Mouse (Mus musculus) frontal cortex, adult 2 months (tissue): ENCODE measurements around the gene Cnppd1. TPM values are rescaled to one million over a fixed set of nuclear protein-coding genes. Genes with fewer than 3 reads are reported as not detected.

Source experiments
- DNase-seq, 2 experiments: peaks; one replicate each; pipeline ENCODE4 v3.0.0; 2022; ENCODE audit warnings: low spot score in 1 of 2; ENCODE audit errors: extremely low spot score in 1 of 2
- polyA plus RNA-seq: library from polyadenylated mRNA; depleted of rRNA; stranded (reverse); fragments of >200 nt; gene quantifications from 2 replicates; pipeline ENCODE4 v1.2.3, GENCODE M21; 2012; rRNA removed

The Cnppd1 gene
- polyA plus RNA-seq, 1 experiment, result 35.3 TPM

DNA sequence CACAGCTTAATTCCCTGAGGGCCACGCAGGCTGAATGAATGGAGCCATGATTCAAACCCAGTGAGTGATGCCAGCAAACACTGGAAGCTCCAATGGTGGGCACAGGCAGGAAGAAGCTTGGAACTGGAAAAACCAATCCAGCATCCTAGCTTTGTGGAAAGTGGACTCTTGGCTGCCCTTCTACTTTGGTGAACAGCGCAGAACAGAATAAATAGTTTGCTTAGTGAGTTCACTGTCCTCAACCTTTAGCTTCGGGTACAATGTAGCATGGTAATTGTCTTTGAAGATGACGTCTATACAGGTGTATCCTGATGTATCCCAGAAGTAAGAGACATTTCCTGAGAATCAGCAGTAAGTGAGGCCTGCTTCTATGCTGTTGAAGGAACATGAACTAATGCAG is 6.2 kb upstream of the Cnppd1 start:
- no peak for DNase-seq

DNA sequence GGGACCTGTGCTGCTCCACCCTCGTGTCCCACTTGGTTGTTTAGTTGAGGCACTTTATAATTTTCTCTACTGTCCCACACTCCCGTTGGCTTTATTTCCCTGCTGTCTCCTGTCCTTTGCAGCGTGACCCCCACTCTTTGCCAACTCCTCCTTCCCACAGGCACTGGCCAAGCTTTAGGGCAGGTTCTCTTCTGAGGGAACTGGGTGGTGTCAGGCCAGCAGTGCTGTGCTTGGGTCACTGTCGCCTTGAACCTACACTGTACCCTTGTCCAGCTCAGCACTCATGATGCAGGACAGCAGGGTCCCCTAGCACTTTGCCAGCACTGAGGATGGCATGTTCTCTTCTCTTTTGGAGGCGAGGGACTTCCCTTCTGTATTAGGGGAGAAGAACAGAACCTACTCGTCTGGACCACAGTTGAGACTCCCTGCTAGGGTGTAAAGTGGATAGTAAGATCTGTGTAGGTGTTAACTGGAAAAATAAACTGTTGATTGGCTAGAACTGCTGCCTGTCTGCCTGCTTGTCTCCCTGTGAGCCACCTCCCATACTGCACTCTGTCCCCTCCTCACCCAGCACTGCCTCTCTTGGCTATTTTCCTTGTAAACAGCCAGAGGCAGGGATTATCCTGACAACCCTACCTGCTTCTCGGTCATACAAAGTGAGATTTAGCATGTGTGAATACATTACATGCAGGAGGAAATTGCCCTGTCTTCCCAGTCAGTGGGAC is 5.1 kb upstream of the Cnppd1 start:
- DNase-seq, result no peak

DNA sequence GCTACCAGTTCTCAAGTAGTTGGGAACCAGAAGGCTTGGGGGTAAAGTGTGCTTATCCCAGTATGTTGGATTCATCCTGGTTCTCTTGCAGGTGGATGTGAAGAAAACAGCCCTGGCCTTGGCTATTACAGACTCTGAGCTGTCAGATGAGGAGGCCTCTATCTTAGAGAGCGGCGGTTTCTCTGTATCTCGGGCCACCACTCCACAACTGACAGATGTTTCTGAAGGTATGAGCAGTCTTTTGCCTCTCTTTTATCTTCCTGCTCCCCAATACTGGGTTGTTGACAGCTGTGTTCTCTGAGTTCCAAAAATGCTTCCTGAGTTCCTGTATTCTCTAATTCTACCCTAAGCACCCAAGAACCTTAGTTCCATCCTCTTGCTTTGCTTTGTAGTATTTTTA is 3.1 kb upstream of the Cnppd1 start:
- no peak for DNase-seq

DNA sequence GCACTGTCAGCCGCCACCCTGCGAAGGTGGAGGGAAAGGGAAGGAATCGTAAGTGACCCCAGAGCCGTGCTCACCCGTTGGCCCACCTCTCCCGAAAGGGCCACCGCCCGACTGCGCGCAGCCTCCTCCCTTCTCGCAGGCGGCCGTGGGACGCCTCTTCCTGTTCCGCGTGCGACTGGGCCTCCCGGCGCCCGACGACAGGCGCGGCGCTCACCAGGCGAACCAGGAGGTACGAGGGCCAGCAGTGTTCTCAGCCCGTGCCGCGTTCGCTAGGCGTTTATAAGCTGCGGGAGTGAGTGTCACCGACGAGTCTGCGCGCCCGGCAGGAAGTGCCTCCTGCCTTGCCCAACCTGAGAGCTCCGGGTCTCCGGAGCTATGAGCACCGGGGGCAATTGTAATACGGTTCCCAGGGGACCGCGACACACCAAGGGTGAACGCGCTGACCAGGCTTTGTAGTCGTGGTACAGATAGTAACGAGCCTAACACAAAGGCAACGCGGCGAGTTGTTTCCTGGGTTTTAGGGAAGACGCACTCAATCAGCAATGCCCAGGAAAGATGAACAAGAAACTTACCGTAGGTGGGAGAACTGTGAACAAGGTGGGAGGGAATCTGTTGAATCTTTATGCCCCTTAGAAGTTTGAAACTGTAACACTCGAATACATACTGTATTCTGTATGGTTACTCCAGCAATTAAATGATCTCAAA is 873 bp downstream of the Cnppd1 start:
- peak in 1 of 2 experiments; percentile 58 for DNase-seq

DNA sequence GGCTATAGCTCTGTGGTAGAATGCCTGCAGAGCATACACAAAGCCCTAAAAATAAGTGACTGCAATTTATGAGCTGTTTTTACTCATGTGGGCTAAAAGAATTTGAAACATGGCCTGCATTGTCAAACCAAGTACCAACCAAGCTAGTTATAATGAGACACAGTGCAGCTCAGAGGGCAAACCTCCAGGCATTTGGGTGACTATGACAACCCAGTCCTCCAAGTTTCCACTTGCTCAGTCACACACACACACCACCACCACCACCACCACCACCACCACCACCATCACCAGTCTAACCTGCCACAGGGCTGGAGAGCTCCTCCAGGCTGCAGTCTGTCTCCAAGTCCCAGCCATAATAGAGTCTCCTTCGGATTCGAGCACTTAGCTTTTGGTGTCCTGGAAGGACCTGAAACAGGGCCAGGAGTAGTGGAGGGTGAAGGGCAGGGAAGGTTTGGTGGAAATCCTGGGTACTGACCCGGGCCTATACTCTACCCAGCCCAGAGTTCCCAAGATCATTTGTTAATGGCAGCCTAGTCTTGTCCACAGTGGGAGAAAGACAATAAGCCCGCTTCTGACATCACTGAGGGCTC is 1.8 kb downstream of the Cnppd1 start:
- no peak for DNase-seq

DNA sequence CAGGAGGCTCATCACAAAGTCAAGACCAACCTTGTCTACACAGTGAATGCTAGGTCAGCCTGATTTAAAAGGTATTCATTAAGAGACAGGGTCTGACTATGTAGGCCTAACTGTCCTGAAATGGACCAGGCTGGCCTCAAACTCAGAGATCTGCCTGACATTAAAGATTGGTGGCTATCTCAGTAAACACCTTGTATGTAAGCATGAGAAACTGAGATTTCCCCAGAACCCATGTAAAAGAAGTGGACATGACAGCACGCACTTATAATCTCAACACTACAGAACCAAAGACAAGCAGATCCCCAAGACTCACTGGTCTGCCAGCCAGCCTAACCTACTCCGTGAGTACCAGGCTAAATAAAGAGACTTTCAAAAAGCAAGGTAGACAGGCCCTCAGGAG is 4.1 kb downstream of the Cnppd1 start:
- no peak for DNase-seq

DNA sequence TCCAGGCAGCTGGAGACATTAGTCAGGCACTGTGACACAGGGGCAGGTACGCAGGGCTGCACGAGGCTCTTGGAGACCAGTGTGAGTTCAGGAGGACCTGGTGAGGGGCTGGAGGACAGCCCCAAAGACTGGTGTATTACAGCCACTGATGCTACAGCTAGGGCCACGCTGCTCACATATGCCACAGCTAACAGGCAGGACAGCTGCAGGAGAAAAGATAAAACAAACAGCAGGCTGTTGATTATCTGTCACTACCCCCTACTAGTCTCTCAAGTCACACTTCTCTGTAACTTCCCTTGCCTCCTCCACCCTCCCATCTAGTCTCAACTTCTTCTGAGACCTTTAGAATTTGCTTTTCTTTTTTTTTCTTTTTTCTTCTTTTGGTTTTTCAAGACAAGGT is 5.8 kb downstream of the Cnppd1 start:
- DNase-seq, result no peak

DNA sequence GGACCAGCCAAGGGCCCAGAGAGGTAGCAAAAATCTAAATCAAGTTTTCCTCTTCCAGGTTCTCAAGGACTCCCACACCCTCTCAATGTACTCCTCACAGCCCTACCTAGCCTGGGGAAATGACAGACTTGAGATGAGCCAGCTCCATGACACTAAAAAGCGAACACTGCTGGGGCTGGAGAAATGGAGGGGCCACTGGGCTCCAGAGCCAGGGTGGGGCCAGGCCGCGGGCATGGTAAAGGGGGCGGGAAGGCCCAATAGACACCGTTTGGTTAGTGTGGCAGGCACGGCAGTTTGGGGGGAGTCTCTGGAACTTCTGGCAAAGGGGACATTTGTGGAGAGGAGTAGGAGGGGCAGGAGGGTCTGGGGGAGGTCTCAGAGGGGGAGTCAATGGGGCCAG is 6.2 kb downstream of the Cnppd1 start:
- DNase-seq, result no peak

DNA sequence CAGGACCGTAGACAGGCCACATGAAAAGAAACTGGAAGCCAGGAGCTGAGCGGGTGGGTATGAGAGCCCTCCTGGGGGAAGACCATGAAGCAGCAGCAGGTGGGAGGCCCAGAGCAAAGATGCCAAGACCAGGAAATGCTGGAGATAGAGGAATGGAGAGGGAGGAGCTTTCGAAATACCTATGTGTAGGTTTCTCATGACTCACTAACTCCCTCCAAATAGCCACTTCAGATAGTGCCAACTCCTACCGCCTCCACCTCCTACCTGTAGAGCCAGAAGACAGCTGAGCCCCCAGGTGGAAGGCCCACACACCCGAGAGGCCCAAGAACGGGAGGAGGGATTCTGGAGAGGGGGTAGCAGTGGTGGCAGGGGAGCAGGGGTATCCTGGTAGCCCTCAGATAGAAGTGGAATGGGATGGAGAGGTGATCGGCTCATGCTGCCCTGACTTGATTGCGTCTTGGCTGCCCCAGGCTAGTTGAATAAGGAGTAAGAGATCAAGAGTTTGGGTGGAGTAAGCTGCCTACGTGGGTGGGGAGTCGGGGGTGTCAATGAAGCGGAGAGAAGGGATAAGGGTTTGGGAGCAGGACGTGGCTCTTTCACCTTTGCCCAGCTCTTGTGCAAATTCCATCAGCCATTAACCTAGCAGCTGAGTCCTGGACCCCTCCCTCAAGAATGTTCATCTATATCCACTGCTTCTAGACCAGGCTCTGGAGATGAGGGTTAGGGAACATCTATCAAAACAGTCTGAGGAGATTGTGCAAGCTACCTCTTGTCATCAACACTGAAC is 8.9 kb downstream of the Cnppd1 start, which contains the start of gene Slc23a3:
Gene Slc23a3, minus strand, starts transcription at position 470 of the 787 bp plus-strand sequence.
- no peak for DNase-seq

DNA sequence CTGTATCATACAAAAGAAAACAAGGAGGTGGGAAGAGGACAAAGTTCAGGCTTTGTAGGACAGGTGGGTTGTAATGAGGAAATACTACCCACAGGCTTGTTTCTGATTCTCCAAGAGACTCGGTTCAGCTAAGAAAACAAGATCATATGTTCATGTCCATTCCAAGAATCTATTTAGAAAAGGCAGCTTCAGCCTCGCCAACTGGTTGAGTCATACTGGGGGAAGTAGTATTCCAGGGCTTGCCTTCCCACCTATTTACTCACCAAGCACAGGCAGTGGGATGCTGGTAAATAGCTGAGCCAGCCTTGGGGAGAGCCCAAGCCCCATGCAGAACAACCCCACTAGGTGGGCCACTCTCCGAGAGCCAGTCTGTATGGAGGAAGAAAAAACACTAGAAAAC is 13.9 kb downstream of the Cnppd1 start:
- DNase-seq, result no peak

DNA sequence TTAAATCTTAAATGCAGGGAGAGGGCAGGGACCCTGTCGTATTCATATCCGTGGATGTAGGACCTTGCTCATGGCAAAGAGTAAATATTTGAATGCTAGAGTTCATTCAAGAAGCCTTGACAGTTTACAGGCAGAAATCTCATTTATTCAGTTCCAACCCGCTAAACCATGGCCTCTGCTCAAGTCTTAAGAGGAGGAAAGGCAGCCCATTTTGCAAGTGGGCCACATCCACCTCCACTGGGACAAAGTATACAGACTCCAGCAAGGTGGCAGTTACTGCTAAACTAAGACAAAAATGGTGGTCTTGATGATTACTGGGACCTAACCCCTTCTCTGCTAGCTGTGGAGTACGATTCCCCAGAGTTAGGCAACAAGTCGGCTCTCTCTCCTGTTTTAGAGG is 17.1 kb downstream of the Cnppd1 start:
- no peak for DNase-seq

DNA sequence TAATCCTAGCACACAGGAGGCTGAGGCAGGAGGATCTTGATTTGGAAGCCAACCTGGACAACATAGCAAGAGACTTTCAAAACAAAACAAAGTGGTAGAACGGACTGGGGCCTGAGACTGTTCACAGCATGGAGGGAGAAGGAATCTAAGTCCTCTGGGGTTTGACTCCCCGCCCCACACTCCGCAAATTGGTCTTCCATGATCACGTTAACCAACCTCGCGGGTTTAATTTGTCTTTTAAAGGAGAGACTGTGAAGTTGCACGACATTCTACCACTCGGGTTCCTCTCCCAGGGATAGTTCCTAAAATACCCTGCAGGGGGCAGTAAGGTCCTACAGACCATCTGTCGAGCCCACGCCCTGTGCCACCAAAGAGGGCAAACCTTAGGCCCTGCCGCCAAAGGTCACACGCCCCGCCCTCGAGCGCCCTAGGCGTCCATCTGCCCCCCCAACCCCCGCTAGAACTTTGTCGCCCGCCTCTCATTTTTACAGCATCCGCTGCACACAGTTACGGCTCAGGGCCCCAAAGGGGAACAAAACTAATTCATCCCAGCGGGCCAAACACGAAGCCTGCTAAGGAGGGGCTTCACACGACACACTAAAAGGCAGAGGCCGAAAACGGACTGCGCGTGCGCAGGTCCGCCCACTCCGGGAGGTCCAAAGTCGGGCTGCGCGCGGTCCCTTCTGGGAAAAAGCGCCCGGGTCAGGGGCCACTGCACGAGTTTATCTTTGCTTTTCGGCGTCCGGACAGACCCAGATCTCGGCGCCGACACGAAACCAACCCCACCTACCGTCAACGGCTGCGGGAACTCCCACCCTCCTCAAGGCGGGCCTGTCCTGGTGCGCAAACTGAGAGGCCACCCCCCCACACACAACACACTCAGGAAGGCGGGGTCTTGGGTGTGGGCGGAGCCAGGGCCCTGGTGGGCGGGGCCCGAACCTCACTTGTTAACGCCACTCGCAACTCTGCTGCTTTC is 17.9 kb downstream of the Cnppd1 start, which contains the start of gene Nhej1:
Gene Nhej1, minus strand, starts transcription at position 855 of the 976 bp plus-strand sequence.
- peak; percentile 74 to 90 for DNase-seq

DNA sequence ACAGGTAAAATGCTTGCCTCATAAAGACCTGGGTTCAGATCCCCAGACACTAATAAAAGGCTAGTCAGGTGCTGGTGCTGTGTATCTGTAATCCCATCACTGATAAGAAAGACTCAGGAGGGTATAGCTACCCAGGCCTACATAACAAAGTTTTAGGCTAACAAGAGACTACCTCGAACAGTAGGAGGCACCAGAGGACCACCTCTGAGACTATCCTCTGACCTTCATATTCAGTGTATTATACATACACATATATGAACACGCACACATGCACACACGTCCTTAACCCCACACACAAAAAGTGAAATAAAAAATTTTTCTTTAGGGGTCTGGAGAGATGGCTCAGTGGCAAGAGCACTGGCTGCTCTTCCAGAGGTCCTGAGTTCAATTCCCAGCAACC is 20.3 kb downstream of the Cnppd1 start:
- no peak for DNase-seq

Other genes starting within 250 kb of the Cnppd1 start
- 0.36 and 0.48 TPM in 2 replicates for gene Cryba2, start 249.6 kb downstream of the Cnppd1 start, polyA plus RNA-seq
- 7.0 and 7.3 TPM in 2 replicates for gene Cfap65, start 207.1 kb downstream of the Cnppd1 start, polyA plus RNA-seq
- 0.24 and 0.32 TPM in 2 replicates for gene Ihh, start 191.0 kb downstream of the Cnppd1 start, polyA plus RNA-seq
- gene Nhej1, start 17.5 kb downstream of the Cnppd1 start, polyA plus RNA-seq, result 1.8 and 2.4 TPM in 2 replicates
- 0.12 and 0.23 TPM in 2 replicates for gene Slc23a3, start 8.8 kb downstream of the Cnppd1 start, polyA plus RNA-seq
- gene Retreg2, start 67 bp upstream of the Cnppd1 start, polyA plus RNA-seq, result 189 and 211 TPM in 2 replicates
- gene Zfand2b, start 25.9 kb upstream of the Cnppd1 start, polyA plus RNA-seq, result 55.1 and 56.5 TPM in 2 replicates
- 24.7 and 29.2 TPM in 2 replicates for gene Abcb6, start 37.7 kb upstream of the Cnppd1 start, polyA plus RNA-seq
- gene Ankzf1, start 49.4 kb upstream of the Cnppd1 start, polyA plus RNA-seq, result 41.4 and 49.9 TPM in 2 replicates
- 101 and 107 TPM in 2 replicates for gene Atg9a, start 49.5 kb upstream of the Cnppd1 start, polyA plus RNA-seq
- 20.1 and 25.5 TPM in 2 replicates for gene Glb1l, start 68.1 kb upstream of the Cnppd1 start, polyA plus RNA-seq
- 205 and 218 TPM in 2 replicates for gene Stk16, start 68.1 kb upstream of the Cnppd1 start, polyA plus RNA-seq
- 358 and 465 TPM in 2 replicates for gene Tuba4a, start 77.2 kb upstream of the Cnppd1 start, polyA plus RNA-seq
- gene A630095N17Rik, start 89.4 kb upstream of the Cnppd1 start, polyA plus RNA-seq, result not detected in 2 replicates
- gene Dnajb2, start 93.7 kb upstream of the Cnppd1 start, polyA plus RNA-seq, result 78.7 and 90.5 TPM in 2 replicates
- 384 and 412 TPM in 2 replicates for gene Ptprn, start 121.8 kb upstream of the Cnppd1 start, polyA plus RNA-seq
- 118 and 120 TPM in 2 replicates for gene Resp18, start 135.7 kb upstream of the Cnppd1 start, polyA plus RNA-seq
- gene Dnpep, start 175.3 kb upstream of the Cnppd1 start, polyA plus RNA-seq, result 81.1 and 81.9 TPM in 2 replicates
- gene Des, start 217.6 kb upstream of the Cnppd1 start, polyA plus RNA-seq, result 2.5 and 3.5 TPM in 2 replicates
- gene Speg, start 232.6 kb upstream of the Cnppd1 start, polyA plus RNA-seq, result 134 and 135 TPM in 2 replicates